Mouse (Mus musculus) brain, adult 10 weeks (tissue): Measurements from ENCODE around the gene Sned1. TPM values are rescaled to one million over a fixed set of nuclear protein-coding genes. Genes with fewer than 3 reads are reported as not detected.

ENCODE experiments used
- polyA plus RNA-seq: library from polyadenylated mRNA; stranded (reverse); fragments of 350-450 nt; fragmentation: Illumina TruSeq; extraction: RNeasy Lipid Tissue Mini Kit (QIAGEN cat#74804); gene quantifications from one replicate; pipeline ENCODE4 v1.2.3, GENCODE M21; 2015; ENCODE audit warnings: low read depth, low replicate concordance

The Sned1 gene
- polyA plus RNA-seq: 9.7 TPM

DNA sequence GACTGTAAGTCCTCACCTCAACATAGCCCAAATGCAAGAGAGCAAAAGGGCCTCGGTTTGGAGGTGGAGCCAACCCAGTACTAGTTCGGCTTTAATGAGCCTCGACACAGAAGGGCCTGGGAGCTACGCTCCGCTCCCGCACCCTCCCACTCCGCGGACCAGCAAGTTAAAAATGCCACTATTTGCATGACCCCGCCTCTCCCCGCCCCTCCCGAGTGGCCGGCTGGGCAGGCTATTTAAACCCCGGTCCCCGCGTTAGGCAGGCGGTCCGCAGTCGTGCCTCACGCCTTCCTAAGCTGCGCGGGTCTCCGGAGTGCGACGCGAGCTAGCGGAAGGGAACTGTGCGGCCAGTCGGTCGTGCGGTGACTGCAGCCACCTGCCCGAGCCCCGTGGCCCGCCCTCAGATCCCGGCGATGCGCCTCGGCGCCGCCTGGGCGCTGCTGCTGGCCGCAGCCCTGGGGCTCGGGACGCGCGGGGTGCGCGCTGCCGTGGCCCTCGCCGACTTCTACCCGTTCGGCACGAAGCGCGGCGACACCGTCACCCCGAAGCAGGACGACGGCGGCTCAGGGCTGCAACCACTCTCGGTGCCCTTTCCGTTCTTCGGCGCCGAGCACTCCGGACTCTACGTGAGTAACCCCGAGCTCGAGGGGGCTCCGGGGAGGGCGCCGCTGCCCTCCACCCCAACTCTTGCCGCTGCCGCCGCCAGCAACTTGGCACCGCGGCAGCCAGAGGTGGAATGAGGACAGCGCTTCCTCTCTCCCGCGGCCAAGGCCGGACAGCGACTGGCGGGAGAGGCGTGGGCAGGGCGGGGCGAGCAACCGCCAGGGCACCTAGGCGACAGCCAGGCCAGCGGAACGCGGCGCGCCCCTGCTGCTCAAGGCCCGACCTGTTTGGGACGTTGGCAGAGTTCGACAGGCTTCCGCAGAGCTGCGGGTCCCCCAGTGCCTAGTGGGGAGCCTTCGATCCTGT, at the start of gene Sned1:
TSS of gene Sned1 (plus strand) at position 266 of the 969 bp plus-strand sequence.

GRCm38 (mm10) chr1:93305581-93306337, 70.1 kb downstream of the Sned1 start, which contains the start of gene Mterf4:
Gene Mterf4 (minus strand): TSS chr1:93305915.

DNA sequence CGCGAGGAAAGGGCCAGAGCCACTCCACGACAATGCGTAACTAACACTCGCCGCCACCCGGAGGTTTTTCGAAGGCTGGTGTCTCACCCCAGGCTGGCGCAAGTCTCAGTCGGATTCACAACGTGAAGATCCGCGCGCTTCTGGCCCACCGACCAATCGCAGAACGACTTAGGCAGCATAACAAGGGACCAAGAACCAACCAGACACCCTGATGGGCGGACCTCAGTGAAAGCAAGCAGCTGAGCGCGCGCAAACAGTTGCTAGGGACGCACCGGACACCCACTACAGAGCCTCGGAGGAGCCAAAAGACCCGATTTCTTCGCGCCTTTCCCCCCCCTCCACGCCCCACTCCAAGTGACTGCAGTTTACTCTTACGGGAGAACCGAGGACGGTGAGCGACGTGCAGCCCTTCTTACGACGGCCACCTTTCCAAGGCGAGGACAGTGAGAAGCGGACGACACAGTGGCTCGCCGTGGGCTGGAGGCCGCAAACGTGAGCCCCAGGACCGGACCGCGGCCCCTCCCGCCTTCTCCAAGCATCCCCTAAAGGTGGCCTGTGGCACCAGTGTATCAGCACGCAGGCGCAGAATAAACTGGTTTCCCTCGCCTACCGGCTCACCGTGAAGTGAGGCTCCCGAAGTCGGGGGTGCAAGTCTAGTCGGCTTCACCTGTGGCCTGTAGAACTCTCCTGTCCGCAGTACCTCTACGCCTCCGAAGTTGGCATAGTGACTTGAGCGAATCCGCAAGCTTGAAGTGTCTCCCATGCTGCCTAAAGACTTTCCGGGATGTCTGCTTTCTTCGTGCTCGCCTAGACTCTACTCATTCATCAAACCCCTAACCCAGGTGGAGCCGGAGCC, 107.2 kb downstream of the Sned1 start, which contains the start of the genes Ppp1r7 and Pask:
TSS of gene Ppp1r7 (plus strand) at position 207 of the 856 bp plus-strand sequence.
TSS of gene Pask (minus strand) at position 835 of the 856 bp plus-strand sequence.

Other genes with a start within 250 kb of the Sned1 start
- not detected for gene Aqp12, start 229.5 kb upstream of the Sned1 start, polyA plus RNA-seq
- 352 TPM for gene Kif1a, start 133.9 kb upstream of the Sned1 start, polyA plus RNA-seq
- not detected for gene Agxt, start 100.6 kb upstream of the Sned1 start, polyA plus RNA-seq
- gene 2310007B03Rik, start 74.9 kb upstream of the Sned1 start, polyA plus RNA-seq: not detected
- gene Crocc2, start 67.1 kb upstream of the Sned1 start, polyA plus RNA-seq: 0.61 TPM
- 29.9 TPM for gene Mterf4, start 70.1 kb downstream of the Sned1 start, polyA plus RNA-seq
- gene Ppp1r7, start 107.0 kb downstream of the Sned1 start, polyA plus RNA-seq: 67.5 TPM
- 2.9 TPM for gene Pask, start 107.6 kb downstream of the Sned1 start, polyA plus RNA-seq
- 0.92 TPM for gene Ano7, start 138.1 kb downstream of the Sned1 start, polyA plus RNA-seq
- gene Hdlbp, start 243.0 kb downstream of the Sned1 start, polyA plus RNA-seq: 80.4 TPM